Mouse (Mus musculus) stomach, embryonic 16.5 days (tissue): Measurements from ENCODE around the gene Il6ra. TPM values are rescaled to one million over a fixed set of nuclear protein-coding genes. Genes with fewer than 3 reads are reported as not detected.

Source experiments
- ATAC-seq: fragments of 200-750 bp; cut with Nextera tagmentation; 2 replicates; pipeline ENCODE4 v1.8.0; 2017; ENCODE audit warnings: moderate number of reproducible peaks, moderate TSS enrichment; ENCODE audit not compliant: insufficient read depth, low FRiP score
- H3K27ac ChIP-seq: fragments of 300-500 bp; sonication (generic); 2 replicates; pipeline ENCODE4 v1.5.1; 2014; ENCODE audit warnings: low read length
- H3K27me3 ChIP-seq: fragments of 300-500 bp; sonication (generic); 2 replicates; pipeline ENCODE4 v1.6.1; 2014; ENCODE audit warnings: low read length, control low read depth, mixed read lengths; ENCODE audit not compliant: control insufficient read depth, insufficient read depth
- H3K36me3 ChIP-seq: fragments of 300-500 bp; sonication (generic); 2 replicates; pipeline ENCODE4 v1.6.1; 2014; ENCODE audit warnings: low read length; ENCODE audit not compliant: control insufficient read depth, insufficient read depth
- H3K4me1 ChIP-seq: fragments of 300-500 bp; sonication (generic); 2 replicates; pipeline ENCODE4 v1.6.1; 2014; ENCODE audit warnings: low read length, control low read depth, mixed read lengths; ENCODE audit not compliant: control insufficient read depth, insufficient read depth
- H3K4me2 ChIP-seq: fragments of 300-500 bp; sonication (generic); 2 replicates; pipeline ENCODE4 v1.6.1; 2014; ENCODE audit warnings: low read depth, low read length, mixed read lengths
- H3K4me3 ChIP-seq: fragments of 300-500 bp; sonication (generic); replicated peaks from 2 replicates; pipeline ENCODE4 v1.5.1; 2014; ENCODE audit warnings: mild to moderate bottlenecking, low read length
- H3K9ac ChIP-seq: fragments of 300-500 bp; sonication (generic); 2 replicates; pipeline ENCODE4 v1.6.1; 2014; ENCODE audit warnings: low read length
- H3K9me3 ChIP-seq: fragments of 300-500 bp; sonication (generic); replicated peaks from 2 replicates; pipeline ENCODE4 v1.6.1; 2016; ENCODE audit warnings: low read length, control low read depth; ENCODE audit not compliant: control insufficient read depth
- WGBS: fragments of 180-500 bp; shearing (Covaris S2); extraction: QIAGEN DNeasy Blood & Tissue Kit; methylation state at CpG from one replicate; pipeline ENCODE4 v1.1.7; 2014; 5-methylcytosine and 5-hydroxymethylcytosine counted together
- polyA plus RNA-seq: library from polyadenylated mRNA; unstranded; fragments of >200 nt; fragmentation: Nextera tagmentation; extraction: Ambion mirVana; gene quantifications from 2 replicates; pipeline ENCODE4 v1.2.1, GENCODE M21; 2015

Gene Il6ra
- polyA plus RNA-seq, 1 experiment from 2014 or later = 3.2 TPM

DNA sequence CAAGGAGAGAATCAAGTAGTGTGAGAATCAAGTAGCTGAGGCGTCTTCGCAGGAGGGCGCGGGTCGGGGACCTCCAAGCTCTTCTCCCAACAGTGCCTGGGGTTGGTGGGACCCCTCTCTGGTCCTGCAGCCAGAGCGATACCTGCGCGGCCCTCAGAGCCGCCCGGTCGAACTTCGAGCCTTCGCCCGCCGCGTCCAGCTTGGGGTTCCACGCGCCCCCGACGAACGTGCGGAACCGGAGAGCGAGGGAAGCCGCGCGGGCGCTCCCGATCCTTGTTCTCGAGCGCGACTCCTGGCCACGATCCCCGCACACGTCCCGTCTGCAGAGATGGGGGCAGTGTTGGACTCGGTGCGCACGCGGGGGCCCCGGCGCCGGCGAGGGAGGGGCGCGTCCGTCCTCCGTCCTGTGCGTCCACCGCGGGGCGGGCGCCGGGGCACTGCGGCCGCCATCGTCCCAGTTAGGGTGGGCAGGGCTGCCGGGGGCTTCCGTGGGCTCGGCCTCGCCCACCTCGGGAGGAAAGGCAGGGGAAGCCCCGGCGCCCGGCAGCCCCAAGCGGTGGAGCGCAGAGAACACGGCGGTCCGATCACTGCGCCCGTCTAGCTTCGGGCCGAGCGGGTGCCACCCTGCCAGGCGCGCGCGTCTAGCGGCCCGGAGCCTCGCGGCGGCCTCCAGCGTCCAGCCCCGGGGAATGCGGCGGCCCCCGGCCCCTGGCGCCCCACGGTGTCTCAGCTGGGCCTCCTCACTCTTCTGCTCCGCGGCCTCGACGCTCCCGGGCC is 82.0 kb downstream of the Il6ra start, which contains the start of gene She:
TSS of gene She (plus strand) at position 556 of the 777 bp plus-strand sequence.
- peak; percentile 33; the same call in 1 of the 2 replicates for ATAC-seq
- Histone ChIP-seq H3K4me3 (peak within 1 kb of the TSS; percentile 54), H3K27me3 (peaks cover 51% of the 10 kb centered on the region), H3K36me3 (no peaks in the 10 kb centered on the region), H3K9ac (peak within 1 kb of the TSS; percentile 74), H3K4me1 (no peaks in the 10 kb centered on the region), H3K27ac (peak within 1 kb of the TSS; percentile 21; the same call in 1 of the 2 replicates), H3K4me2 (peak within 1 kb of the TSS; percentile 64), H3K9me3 (no peaks in the 10 kb centered on the region)
- whole genome bisulfite sequencing = 2% methylated on average over 87 of the region's 96 CpGs

DNA sequence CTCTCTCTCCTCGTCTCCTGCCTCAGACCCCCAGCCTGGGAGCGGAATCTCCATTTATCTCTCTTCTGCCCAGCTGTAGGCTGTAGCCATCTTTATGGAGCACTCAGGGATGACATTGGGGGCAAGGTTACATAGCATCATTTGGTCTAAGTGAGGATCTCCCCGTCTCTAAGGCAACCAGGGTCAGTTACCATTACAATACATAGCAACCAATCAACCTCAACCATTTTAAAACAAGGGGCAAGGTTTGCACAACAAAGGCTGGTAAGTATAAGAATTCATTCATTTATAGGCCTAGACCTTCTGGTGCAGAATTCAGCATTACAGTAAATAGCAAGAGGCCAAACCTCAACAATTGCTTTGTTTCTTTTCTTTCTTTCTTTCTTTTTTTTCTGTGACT is 86.7 kb downstream of the Il6ra start:
- no peak overlapping the region for H3K9ac ChIP-seq
- WGBS = 68% methylated on average over 3 of the region's 3 CpGs
- no peaks in the 10 kb centered on the region for H3K36me3 ChIP-seq
- no peak overlapping the region for H3K27ac ChIP-seq
- H3K4me2 ChIP-seq = no peak overlapping the region
- no peaks in the 10 kb centered on the region for H3K9me3 ChIP-seq
- no peak for ATAC-seq
- peaks cover 29% of the 10 kb centered on the region for H3K27me3 ChIP-seq
- H3K4me1 ChIP-seq = no peaks in the 10 kb centered on the region
- no peak overlapping the region for H3K4me3 ChIP-seq

DNA sequence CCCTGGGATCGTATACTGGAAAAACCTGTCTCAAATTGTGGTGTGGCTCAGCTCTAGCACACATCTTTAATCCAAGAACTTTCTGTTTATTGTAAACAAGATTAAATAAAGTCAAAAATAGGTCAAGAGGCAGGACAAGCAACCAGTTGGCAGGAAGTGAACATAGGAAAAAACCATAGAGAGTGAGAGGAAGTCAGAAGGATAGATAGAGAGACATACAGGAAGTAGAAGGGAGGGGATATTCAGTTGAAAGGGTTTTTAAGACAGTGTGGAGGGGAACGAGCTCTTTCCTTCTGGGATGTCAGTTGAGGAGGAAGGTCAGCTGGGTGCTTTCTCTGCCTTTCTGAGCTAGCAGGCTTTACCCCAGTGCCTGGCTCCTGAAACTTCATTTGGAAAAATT is 89.4 kb downstream of the Il6ra start:
- no peak overlapping the region for H3K9ac ChIP-seq
- no peaks in the 10 kb centered on the region for H3K9me3 ChIP-seq
- H3K27ac ChIP-seq = no peak overlapping the region
- H3K4me2 ChIP-seq = no peak overlapping the region
- H3K4me1 ChIP-seq = no peaks in the 10 kb centered on the region
- no peak for ATAC-seq
- H3K4me3 ChIP-seq = no peak overlapping the region
- 47% methylated on average over 2 of the region's 2 CpGs for WGBS
- no peaks in the 10 kb centered on the region for H3K36me3 ChIP-seq
- peaks cover 2% of the 10 kb centered on the region for H3K27me3 ChIP-seq

DNA sequence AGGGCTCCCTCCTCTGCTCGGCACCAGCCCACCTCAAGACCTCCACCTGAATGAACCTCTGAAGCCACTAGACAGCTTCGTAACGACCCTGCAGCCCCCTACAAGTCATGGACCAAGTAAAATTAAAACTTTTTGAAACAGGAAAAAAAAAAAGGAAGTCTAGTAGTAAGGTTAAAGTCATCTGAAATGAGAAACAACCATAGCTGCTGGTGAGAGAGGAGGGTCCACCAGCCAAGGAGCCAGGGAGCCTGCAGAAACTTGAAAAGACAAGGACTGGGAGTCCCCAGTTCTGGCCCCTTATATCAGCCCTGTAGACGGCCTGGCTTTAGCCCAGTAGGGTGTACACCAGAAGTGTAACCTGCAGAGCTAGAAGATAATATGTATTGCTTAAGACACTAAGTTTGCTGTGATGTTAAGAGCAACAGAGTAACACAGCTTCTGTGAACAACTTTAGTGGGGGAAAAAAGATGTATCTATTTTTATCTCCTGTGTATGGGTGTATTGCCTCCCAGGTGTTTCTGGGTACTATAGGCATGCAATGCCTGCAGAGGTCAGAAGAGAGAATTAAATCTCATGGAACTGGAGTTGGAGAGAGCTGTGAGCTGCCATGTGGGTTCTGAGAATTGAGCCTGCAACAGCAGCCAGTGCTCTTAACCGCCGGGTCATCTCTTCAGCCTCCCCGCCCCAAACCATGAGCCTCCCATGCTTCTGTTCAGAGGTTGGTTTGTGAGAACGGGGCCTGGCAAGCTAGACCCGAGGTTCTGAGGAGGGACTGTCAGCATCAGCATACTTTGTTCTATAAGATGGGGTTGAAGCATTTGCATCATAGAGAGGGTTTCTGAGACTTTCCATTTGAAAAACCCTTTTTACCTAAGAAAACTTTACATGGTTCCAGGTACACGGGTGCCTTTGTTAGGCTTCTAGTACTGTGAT is 91.2 kb downstream of the Il6ra start:
- Histone ChIP-seq H3K27me3 (no peaks in the 10 kb centered on the region; the same call in 1 of the 2 replicates), H3K4me2 (no peak overlapping the region), H3K4me1 (no peaks in the 10 kb centered on the region), H3K9ac (no peak overlapping the region), H3K4me3 (no peak overlapping the region), H3K27ac (no peak overlapping the region), H3K9me3 (no peaks in the 10 kb centered on the region), H3K36me3 (no peaks in the 10 kb centered on the region)
- 72% methylated on average over 10 of the region's 10 CpGs for WGBS
- no peak for ATAC-seq

DNA sequence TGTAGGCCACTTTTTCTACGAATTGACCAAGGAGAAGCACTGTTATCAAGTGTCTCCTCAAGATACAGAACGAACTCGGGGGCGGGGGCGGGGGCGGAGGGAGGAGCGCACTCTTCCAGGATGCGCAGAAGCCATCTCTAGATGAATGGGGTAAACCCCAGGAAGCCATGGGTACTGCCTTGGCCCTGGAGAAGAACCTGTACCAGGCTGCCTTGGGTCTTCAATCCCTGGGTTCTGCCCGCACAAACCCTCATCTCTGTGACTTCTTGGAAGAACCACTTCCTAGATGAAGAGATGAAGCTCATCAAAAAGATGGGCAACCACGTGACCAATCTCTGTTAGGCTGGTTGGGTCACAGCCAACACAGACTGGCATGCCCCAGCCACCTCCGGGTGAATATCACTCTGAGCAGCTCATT is 91.9 kb downstream of the Il6ra start:
- 87% methylated on average over 11 of the region's 11 CpGs for WGBS
- Histone ChIP-seq H3K9ac (no peak overlapping the region), H3K27me3 (no peaks in the 10 kb centered on the region), H3K27ac (no peak overlapping the region), H3K36me3 (no peaks in the 10 kb centered on the region), H3K4me1 (no peaks in the 10 kb centered on the region), H3K9me3 (no peaks in the 10 kb centered on the region), H3K4me3 (no peak overlapping the region), H3K4me2 (no peak overlapping the region)
- ATAC-seq = no peak

DNA sequence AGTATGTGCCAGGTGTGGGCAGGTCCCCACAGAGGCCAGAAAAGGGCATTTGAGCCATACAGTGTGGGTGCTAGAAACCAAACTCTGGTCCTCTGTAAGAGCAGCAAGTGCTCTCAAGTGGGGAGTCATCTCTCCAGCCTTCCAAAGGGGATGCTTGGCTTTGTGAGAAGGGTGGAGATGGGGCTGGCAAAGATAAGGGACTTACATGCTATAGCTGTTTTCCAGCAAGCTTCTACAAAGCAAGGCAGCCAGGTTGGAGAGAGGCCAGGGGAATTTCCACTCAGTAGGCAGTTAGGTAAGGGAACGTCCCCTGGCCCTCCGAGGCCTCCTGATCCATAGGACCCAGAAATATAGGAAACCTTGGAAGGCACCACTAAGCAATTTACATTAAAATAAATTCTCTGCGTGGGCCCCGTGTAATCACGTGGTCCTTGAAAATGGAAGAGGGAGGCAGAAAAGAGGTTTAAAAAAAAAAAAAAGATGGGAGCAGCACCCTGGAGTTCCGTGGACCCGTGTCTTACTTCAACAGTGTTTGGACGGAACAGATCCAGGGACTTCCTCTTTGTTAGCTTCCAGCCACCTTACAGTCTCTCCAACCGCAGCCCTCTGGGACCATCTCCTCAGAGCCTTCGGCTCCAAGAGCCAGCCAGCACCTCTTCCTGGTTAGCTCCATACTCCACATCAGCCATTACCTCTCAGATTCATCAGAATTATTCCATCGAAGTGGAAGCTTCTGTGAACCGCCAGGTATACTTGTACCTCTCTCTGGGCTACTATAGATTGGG is 92.5 kb downstream of the Il6ra start:
- Histone ChIP-seq H3K4me2 (no peak overlapping the region), H3K9me3 (no peaks in the 10 kb centered on the region), H3K4me1 (no peaks in the 10 kb centered on the region), H3K4me3 (no peak overlapping the region), H3K9ac (no peak overlapping the region), H3K27me3 (no peaks in the 10 kb centered on the region), H3K36me3 (no peaks in the 10 kb centered on the region), H3K27ac (no peak overlapping the region)
- 82% methylated on average over 12 of the region's 12 CpGs for WGBS
- ATAC-seq = no peak

DNA sequence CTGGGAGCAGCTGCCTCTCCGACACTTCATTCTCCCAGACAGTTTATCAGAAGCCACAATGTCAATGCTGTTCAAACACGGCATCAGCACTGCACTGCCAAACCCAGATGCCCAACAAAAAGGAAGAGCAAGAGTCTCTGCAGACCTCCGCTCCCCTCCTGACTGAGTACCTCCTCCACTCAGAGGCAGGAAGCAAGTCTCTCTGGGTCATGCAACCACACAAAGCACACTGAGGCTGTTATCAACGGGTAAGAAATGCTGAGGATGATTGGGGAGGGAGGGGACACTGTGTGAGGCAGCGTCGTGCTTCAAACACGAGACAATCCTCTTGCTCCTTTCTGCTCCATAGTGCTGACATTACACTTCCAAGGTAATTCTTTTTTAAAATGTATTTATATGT is 93.1 kb downstream of the Il6ra start:
- Histone ChIP-seq H3K4me1 (no peaks in the 10 kb centered on the region), H3K27me3 (no peaks in the 10 kb centered on the region), H3K4me2 (no peak overlapping the region), H3K9ac (no peak overlapping the region), H3K4me3 (no peak overlapping the region), H3K36me3 (no peaks in the 10 kb centered on the region), H3K27ac (no peak overlapping the region), H3K9me3 (no peaks in the 10 kb centered on the region)
- ATAC-seq = no peak
- 47% methylated on average over 7 of the region's 7 CpGs for WGBS

DNA sequence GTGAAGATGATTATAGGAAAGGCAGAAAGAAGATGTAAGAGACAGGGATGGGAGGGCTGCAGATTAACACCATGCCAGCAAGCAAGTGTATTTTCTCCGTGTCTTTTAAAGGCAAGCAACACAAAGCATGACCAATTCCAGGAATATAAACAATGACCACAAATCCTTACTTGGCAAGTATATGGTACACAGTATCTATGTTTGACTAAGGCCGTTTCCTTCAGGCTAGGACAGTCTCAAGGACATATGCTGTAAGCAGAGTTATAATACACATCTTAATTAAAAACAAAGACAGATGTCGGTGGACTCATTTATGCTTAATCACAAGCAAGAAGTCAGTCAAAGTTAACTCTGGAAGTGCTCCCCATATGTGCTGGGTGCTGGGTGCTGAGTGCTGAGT is 94.4 kb downstream of the Il6ra start:
- no peak for ATAC-seq
- Histone ChIP-seq H3K4me2 (no peak overlapping the region), H3K9ac (no peak overlapping the region), H3K4me1 (no peaks in the 10 kb centered on the region), H3K9me3 (no peaks in the 10 kb centered on the region), H3K36me3 (no peaks in the 10 kb centered on the region), H3K27me3 (no peaks in the 10 kb centered on the region), H3K4me3 (no peak overlapping the region), H3K27ac (no peak overlapping the region)
- 52% methylated on average over 3 of the region's 3 CpGs for WGBS
